Mouse (Mus musculus): ENCODE measurements around the gene Prrt1. TPM values are rescaled to one million over a fixed set of nuclear protein-coding genes. Genes with fewer than 3 reads are reported as not detected.
A peak's percentile ranks its signal among the peaks of the same experiment; 100 is the strongest.

Prrt1 gene
- polyA plus RNA-seq, 1 experiment from 2014 or later, result not detected

DNA sequence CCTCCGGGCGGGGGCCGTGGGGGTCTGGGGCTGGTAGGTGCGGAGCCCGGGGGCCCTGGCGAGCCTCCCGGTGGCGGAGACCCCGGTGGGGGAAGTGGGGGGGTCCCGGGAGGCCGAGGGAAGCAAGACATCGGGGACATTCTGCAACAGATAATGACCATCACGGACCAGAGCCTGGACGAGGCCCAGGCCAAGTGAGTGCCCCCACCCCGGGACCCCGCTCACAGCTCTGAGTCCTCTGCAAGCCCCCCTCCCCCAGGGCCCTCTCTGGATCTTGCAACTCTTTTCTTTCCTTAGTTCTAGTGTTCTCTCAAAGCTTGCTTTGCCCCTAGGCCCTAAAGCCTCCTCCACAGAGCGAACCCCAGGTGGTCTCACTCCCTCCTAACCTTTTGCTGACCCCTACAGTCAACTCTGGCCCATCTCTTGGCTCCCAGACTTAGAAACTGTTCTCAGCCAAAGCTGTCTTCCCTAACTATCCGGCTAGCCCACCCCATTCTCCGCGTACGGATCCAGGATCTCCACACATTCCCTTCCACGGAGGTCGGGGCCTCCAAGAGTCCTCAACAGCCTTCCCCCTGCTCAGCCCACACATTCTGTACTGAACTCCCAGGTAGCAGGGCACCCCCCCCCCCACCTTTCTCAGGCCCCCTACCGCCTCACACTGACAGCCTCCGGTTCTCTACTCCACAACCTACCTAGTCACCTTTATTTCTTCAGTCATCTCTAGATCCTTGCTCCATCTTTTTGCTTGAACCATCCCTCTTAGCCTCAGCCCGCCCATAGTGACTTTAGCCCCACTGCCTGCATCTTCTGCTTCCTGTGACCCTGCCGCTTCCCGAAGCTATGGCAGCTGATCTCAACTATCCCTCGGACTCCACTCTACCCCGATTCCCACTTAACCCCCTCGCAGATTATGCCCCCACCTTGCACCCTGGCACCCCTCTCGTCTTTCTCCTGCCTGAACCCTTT, 36.5 kb upstream of the Prrt1 start:
- 2% methylated on average over 30 of the region's 32 CpGs for WGBS
- DNase-seq (ENCODE audit: low spot score) (no peak), ATAC-seq (replicated peaks; ENCODE audit: low FRiP score) (no peak)
- Histone ChIP-seq H3K4me2 (peak overlapping the region; percentile 100), H3K4me1 (replicated peaks; ENCODE audit: control insufficient read depth, insufficient read depth, low read length) (peaks cover 65% of the 10 kb centered on the region), H3K9me3 (ENCODE audit: control insufficient read depth, low read length) (no peaks in the 10 kb centered on the region), H3K27me3 (replicated peaks; ENCODE audit: control insufficient read depth, insufficient read depth, low read length) (no peaks in the 10 kb centered on the region), H3K36me3 (ENCODE audit: control insufficient read depth, insufficient read depth, low read length) (peaks cover 4% of the 10 kb centered on the region; the same call in 1 of the 2 replicates), H3K9ac (ENCODE audit: low read depth, low read length) (peak overlapping the region; percentile 96), H3K27ac (ENCODE audit: low read depth, low read length) (peak overlapping the region; percentile 95), H3K4me3 (ENCODE audit: low read depth, low read length) (peak overlapping the region; percentile 91)

DNA sequence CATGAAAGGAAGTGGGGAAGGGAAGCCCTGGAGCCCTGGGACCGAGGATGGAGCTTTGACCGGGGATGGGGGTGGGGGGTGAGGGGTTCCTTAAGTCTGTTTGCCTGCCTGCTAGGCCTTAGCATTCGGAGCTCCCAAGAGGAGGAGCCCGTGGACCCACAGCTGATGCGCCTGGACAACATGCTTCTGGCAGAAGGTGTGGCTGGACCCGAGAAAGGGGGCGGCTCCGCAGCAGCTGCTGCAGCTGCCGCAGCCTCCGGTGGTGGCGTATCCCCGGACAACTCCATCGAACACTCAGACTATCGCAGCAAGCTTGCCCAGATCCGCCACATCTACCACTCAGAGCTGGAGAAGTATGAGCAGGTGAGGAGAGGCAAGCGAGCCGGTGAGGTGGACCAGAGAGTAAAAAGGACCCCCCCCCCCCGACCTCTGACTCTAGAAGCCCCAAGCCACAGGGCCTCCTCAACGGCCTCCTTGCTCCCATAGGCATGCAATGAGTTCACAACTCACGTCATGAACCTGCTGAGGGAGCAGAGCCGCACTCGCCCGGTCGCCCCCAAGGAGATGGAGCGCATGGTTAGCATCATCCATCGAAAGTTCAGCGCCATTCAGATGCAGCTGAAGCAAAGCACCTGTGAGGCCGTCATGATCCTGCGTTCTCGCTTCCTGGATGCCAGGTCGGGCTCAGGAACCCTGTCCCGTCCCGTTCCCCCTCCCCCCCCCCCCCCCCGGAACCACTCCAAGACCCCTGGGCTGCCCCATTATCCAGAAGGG, 35.4 kb upstream of the Prrt1 start:
- no peaks in the 10 kb centered on the region for H3K27me3 ChIP-seq (replicated peaks; ENCODE audit: control insufficient read depth, insufficient read depth, low read length)
- WGBS, result 63% methylated on average over 34 of the region's 34 CpGs
- H3K9ac ChIP-seq (ENCODE audit: low read depth, low read length), result peak overlapping the region; percentile 96; the same call in 1 of the 2 replicates
- H3K27ac ChIP-seq (ENCODE audit: low read depth, low read length), result no peak overlapping the region; the same call in 1 of the 2 replicates
- H3K4me3 ChIP-seq (ENCODE audit: low read depth, low read length), result peak overlapping the region; percentile 91
- H3K4me2 ChIP-seq, result peak overlapping the region; percentile 100
- H3K4me1 ChIP-seq (replicated peaks; ENCODE audit: control insufficient read depth, insufficient read depth, low read length), result peaks cover 64% of the 10 kb centered on the region
- H3K9me3 ChIP-seq (ENCODE audit: control insufficient read depth, low read length), result no peaks in the 10 kb centered on the region
- ATAC-seq (replicated peaks; ENCODE audit: low FRiP score) (no peak), DNase-seq (ENCODE audit: low spot score) (no peak)
- peaks cover 4% of the 10 kb centered on the region; the same call in 1 of the 2 replicates for H3K36me3 ChIP-seq (ENCODE audit: control insufficient read depth, insufficient read depth, low read length)

DNA sequence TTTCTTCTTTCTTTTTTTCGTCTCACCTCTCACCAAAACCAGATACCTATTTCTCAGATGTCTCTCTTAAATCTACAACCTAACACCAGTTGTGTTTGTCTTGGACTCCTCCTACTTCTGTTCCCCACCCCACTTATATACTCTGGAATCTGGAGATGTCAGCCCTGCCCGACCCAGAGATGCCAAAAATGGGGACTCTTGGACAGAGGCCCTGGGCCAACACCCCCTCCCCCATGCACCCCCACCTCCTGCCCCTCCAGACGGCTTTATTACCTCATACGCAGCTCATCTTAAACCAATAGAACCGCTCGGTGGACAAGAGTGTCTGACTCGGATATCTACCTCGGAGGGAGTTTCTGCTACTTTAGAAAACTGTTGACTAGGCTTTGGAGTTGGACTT, 33.2 kb upstream of the Prrt1 start:
- Histone ChIP-seq H3K4me1 (replicated peaks; ENCODE audit: control insufficient read depth, insufficient read depth, low read length) (peaks cover 46% of the 10 kb centered on the region), H3K27me3 (replicated peaks; ENCODE audit: control insufficient read depth, insufficient read depth, low read length) (no peaks in the 10 kb centered on the region), H3K4me3 (ENCODE audit: low read depth, low read length) (no peak overlapping the region), H3K36me3 (ENCODE audit: control insufficient read depth, insufficient read depth, low read length) (peaks cover 11% of the 10 kb centered on the region), H3K4me2 (no peak overlapping the region), H3K9me3 (ENCODE audit: control insufficient read depth, low read length) (no peaks in the 10 kb centered on the region), H3K9ac (ENCODE audit: low read depth, low read length) (no peak overlapping the region), H3K27ac (ENCODE audit: low read depth, low read length) (no peak overlapping the region)
- ATAC-seq (replicated peaks; ENCODE audit: low FRiP score) (no peak), DNase-seq (ENCODE audit: low spot score) (no peak)
- WGBS, result 77% methylated on average over 8 of the region's 8 CpGs

DNA sequence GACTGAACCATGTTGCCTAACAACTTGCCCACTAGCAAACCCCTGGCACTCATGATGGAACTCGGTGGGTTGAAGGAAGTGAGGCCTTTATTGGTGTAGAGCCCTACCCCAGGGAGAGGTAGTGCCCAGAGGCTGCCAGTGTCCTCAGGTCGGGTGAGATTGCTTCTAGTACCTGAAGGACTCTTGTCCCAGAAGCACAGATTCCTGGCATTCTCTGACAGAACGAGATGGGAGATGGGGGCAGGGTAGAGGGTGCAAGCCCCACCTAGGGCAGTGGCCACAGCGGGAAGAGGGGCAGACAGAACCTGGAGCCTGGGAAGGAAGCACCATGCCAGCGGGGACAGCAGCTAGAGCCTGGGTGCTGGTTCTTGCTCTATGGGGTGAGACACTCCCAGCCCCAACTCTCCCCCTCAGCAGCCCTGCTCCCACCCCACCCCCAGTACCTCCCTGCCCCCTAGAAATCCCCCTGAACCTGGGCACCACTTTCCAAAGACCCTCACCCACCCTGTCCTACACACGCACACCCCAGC, 31.7 kb upstream of the Prrt1 start, which contains the start of gene Ager:
Gene Ager, plus strand, starts transcription at position 297 of the 530 bp plus-strand sequence.
- Histone ChIP-seq H3K36me3 (ENCODE audit: control insufficient read depth, insufficient read depth, low read length) (peaks cover 15% of the 10 kb centered on the region), H3K4me3 (ENCODE audit: low read depth, low read length) (no peak within 1 kb of the TSS), H3K27ac (ENCODE audit: low read depth, low read length) (peak within 1 kb of the TSS; percentile 19; the same call in 1 of the 2 replicates), H3K27me3 (replicated peaks; ENCODE audit: control insufficient read depth, insufficient read depth, low read length) (no peaks in the 10 kb centered on the region), H3K9ac (ENCODE audit: low read depth, low read length) (peak within 1 kb of the TSS; percentile 40), H3K4me2 (no peak within 1 kb of the TSS; the same call in 1 of the 2 replicates), H3K4me1 (replicated peaks; ENCODE audit: control insufficient read depth, insufficient read depth, low read length) (peaks cover 44% of the 10 kb centered on the region), H3K9me3 (ENCODE audit: control insufficient read depth, low read length) (no peaks in the 10 kb centered on the region)
- 15% methylated on average over 6 of the region's 6 CpGs for WGBS
- no peak for DNase-seq (ENCODE audit: low spot score)
- no peak for ATAC-seq (replicated peaks; ENCODE audit: low FRiP score)

DNA sequence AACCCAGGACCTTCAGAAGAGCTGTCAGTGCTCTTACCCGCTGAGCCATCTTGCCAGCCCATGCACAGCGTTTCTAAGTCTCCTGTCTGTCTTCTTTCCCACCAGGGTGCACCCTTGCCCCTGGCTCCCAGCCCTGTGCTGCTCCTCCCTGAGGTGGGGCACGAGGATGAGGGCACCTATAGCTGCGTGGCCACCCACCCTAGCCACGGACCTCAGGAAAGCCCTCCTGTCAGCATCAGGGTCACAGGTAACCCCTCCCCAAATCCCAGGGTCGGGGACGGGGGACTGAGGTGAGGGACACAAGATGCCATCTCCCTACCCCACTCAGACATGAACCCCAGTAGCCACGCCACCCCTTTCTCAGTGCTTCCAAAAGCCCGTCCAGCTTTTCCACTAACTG, 29.4 kb upstream of the Prrt1 start:
- no peaks in the 10 kb centered on the region for H3K9me3 ChIP-seq (ENCODE audit: control insufficient read depth, low read length)
- no peak for DNase-seq (ENCODE audit: low spot score)
- H3K4me2 ChIP-seq, result no peak overlapping the region
- H3K4me3 ChIP-seq (ENCODE audit: low read depth, low read length), result no peak overlapping the region
- peaks cover 36% of the 10 kb centered on the region for H3K4me1 ChIP-seq (replicated peaks; ENCODE audit: control insufficient read depth, insufficient read depth, low read length)
- WGBS, result 75% methylated on average over 9 of the region's 9 CpGs
- H3K36me3 ChIP-seq (ENCODE audit: control insufficient read depth, insufficient read depth, low read length), result peaks cover 14% of the 10 kb centered on the region
- no peak overlapping the region for H3K9ac ChIP-seq (ENCODE audit: low read depth, low read length)
- ATAC-seq (replicated peaks; ENCODE audit: low FRiP score), result no peak
- no peaks in the 10 kb centered on the region for H3K27me3 ChIP-seq (replicated peaks; ENCODE audit: control insufficient read depth, insufficient read depth, low read length)
- no peak overlapping the region for H3K27ac ChIP-seq (ENCODE audit: low read depth, low read length)

DNA sequence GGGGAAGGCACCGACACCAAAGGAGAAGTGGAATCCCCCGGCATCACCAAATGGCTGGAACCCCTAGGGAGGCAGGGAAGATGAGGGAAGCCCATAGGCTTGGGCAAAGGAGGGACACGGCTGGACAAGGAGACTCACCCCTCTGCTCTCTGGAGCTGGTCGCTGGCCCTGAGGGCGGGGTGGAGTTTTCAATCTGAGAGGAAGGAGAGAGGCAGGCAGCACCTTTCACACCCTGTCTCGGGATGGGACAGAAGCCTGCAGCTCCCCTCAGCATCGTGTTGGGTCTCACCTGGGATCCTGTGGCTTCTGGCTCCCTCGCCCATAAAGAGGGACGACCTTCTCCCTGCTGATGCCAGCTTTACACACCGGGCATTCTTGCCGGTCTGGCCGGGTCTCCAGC, 27.5 kb upstream of the Prrt1 start:
- no peaks in the 10 kb centered on the region for H3K27me3 ChIP-seq (replicated peaks; ENCODE audit: control insufficient read depth, insufficient read depth, low read length)
- H3K27ac ChIP-seq (ENCODE audit: low read depth, low read length), result no peak overlapping the region
- H3K9ac ChIP-seq (ENCODE audit: low read depth, low read length), result peak overlapping the region; percentile 90; the same call in 1 of the 2 replicates
- WGBS, result 87% methylated on average over 12 of the region's 12 CpGs
- peak overlapping the region; percentile 84 for H3K4me3 ChIP-seq (ENCODE audit: low read depth, low read length)
- H3K4me2 ChIP-seq, result peak overlapping the region; percentile 72; the same call in 1 of the 2 replicates
- ATAC-seq (replicated peaks; ENCODE audit: low FRiP score) (no peak), DNase-seq (ENCODE audit: low spot score) (no peak)
- H3K4me1 ChIP-seq (replicated peaks; ENCODE audit: control insufficient read depth, insufficient read depth, low read length), result peaks cover 29% of the 10 kb centered on the region
- H3K9me3 ChIP-seq (ENCODE audit: control insufficient read depth, low read length), result no peaks in the 10 kb centered on the region
- H3K36me3 ChIP-seq (ENCODE audit: control insufficient read depth, insufficient read depth, low read length), result peaks cover 11% of the 10 kb centered on the region

DNA sequence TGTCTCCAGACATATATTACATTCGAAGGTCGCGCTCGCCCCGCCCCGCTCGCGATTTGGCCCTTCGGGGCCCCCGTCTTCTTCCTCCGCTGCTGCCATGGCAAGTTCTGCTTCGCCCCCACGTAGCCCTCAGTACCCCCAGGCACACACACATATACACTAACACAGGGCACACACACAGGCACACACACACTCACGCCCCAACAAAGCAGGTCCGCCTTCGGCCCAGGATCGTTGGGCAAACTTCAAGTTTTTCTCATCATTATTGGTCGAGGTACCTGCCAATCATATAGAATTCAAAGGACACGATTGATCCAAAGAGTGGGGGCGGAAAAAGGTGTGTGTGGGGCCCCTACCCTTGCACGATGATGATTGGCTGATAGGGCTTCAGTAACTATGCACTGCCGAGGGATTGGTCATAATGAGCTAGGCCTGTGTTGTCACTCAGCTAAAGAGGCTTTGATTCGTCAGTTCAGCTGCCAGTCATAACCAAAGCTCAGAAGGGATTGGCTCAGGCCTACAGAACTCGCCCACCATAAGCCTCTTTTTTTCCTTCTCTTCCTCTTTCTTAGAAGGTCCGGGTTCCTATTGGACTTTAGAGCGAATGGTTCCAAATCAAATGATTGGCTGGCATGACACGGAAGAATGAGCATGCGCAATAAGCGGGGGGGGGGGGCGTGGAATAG, 25.8 kb upstream of the Prrt1 start, which contains the start of gene Rnf5:
Gene Rnf5, minus strand, starts transcription at position 316 of the 686 bp plus-strand sequence.
- H3K36me3 ChIP-seq (ENCODE audit: control insufficient read depth, insufficient read depth, low read length), result peaks cover 11% of the 10 kb centered on the region
- H3K27ac ChIP-seq (ENCODE audit: low read depth, low read length), result peak within 1 kb of the TSS; percentile 95
- DNase-seq (ENCODE audit: low spot score) (peak; percentile 85), ATAC-seq (replicated peaks; ENCODE audit: low FRiP score) (peak; percentile 92)
- no peaks in the 10 kb centered on the region for H3K27me3 ChIP-seq (replicated peaks; ENCODE audit: control insufficient read depth, insufficient read depth, low read length)
- peak within 1 kb of the TSS; percentile 90 for H3K9ac ChIP-seq (ENCODE audit: low read depth, low read length)
- under 1% methylated on average over 30 of the region's 30 CpGs for WGBS
- H3K4me2 ChIP-seq, result peak within 1 kb of the TSS; percentile 95
- H3K9me3 ChIP-seq (ENCODE audit: control insufficient read depth, low read length), result no peaks in the 10 kb centered on the region
- peaks cover 28% of the 10 kb centered on the region for H3K4me1 ChIP-seq (replicated peaks; ENCODE audit: control insufficient read depth, insufficient read depth, low read length)
- H3K4me3 ChIP-seq (ENCODE audit: low read depth, low read length), result peak within 1 kb of the TSS; percentile 98

DNA sequence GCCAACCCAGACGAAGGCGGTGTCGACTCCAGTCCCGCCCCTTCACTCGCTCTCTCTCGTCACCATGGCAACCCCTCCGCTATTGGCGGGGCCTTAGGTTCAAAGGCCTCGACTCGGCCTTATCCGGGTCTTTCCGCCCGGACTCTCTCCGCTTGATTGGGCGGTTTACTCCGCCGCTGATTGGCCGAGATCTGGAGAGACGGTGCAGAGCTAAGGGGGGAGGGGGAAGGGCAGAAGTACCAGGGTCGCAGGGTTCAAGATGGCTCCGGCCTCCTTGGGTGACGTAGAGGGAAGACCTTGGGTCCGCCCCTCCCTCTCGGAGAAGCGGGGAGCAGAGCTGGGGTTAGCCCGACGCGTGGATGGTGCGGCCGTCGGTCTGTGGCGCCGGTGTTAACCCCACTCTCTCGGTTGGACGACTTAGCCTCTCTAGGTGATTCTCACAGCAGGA, 25.2 kb upstream of the Prrt1 start, which contains the start of gene Agpat1:
Gene Agpat1, plus strand, starts transcription at position 202 of the 448 bp plus-strand sequence.
- ATAC-seq (replicated peaks; ENCODE audit: low FRiP score), result peak; percentile 84
- peaks cover 27% of the 10 kb centered on the region for H3K4me1 ChIP-seq (replicated peaks; ENCODE audit: control insufficient read depth, insufficient read depth, low read length)
- peak; percentile 99 for DNase-seq (ENCODE audit: low spot score)
- H3K9ac ChIP-seq (ENCODE audit: low read depth, low read length), result peak within 1 kb of the TSS; percentile 90
- under 1% methylated on average over 35 of the region's 35 CpGs for WGBS
- no peaks in the 10 kb centered on the region for H3K9me3 ChIP-seq (ENCODE audit: control insufficient read depth, low read length)
- H3K27ac ChIP-seq (ENCODE audit: low read depth, low read length), result peak within 1 kb of the TSS; percentile 95
- H3K27me3 ChIP-seq (replicated peaks; ENCODE audit: control insufficient read depth, insufficient read depth, low read length), result no peaks in the 10 kb centered on the region
- peak within 1 kb of the TSS; percentile 98 for H3K4me3 ChIP-seq (ENCODE audit: low read depth, low read length)
- H3K4me2 ChIP-seq, result peak within 1 kb of the TSS; percentile 95
- H3K36me3 ChIP-seq (ENCODE audit: control insufficient read depth, insufficient read depth, low read length), result peaks cover 11% of the 10 kb centered on the region

Measured in liver, embryonic 11.5 days (tissue).